Mouse (Mus musculus) ovary, postnatal 14 days (tissue): ENCODE data around the gene Clptm1.
"Not testable (repeated sequence)": the region's sequence is repeated elsewhere in the genome, so short reads cannot be mapped to it uniquely, and the experiment has no call there.

Experiments
- DNase-seq: peaks from one replicate; pipeline ENCODE4 v3.0.0; 2022; ENCODE audit warnings: low spot score

The Clptm1 gene

DNA sequence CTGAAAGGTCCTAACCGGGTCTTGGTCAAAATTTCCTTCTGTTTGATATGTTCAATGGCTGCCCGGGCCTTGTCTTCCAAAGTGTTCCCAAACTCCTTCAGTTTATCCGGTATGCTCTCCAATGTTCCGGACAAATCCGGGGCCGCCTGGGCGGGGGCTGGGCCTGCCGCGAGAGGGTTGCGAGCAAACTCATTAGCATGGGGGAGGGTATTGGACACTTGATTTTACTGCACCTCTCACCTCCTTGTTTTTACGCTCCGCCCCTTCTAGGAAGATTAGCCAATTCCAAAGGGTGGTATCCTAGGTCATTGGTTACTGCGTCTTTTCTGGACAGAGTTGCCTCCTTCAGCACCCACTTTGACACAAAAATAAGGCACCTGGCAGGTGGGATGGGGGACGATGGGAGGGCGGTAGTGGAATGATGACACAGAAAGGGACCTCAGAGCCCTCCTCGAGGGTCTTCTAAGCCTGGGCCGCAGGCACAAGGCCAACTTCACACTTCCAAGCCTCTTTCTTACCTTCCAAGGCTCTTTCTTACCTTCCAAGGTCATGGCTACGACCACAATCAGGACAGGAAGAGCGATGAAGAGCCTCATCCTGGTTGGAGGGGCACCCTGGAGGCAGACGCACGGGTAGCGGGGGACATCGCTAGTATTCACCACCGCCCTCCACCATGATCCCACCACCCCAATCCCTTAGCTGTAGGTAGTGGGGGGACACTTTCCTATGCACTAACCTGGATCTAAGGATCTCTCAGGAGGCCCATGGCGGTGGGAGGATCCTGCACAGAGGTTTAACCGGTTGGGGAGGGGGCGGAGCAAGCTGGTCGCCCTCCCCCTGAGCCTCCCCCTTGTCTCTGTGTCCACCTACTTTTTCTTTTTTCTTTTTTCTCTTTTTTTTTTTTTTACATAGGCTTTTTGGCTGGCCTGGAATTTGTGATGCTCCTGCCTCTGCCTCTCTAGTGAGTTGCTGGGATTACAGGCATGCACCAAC lies 27.3 kb upstream of the Clptm1 start, which contains the start of gene Apoc1:
Gene Apoc1, minus strand, starts transcription at position 788 of the 993 bp plus-strand sequence.
- DNase-seq: no peak

DNA sequence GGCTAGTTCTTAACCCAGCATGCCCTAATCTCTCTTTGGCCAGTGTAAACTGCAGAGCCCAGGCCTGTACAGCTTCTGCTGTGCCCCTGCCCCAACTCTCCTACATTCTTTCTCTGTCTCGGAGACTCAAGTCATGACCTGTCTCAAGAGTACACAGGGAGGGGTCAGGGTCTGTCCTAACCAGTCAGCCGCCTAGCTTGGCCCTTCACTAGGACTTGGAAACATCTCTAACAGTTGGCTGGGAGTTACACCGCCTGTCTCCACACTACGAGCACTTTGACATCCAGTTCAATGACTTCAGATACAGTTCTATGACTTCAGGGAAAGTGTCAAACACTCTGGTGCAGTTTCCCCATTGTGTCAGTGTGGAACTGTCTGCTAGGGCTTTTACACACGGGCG lies 26.6 kb upstream of the Clptm1 start:
- DNase-seq: no peak

GRCm38 (mm10) chr7:19690845-19691244 lies 26.0 kb upstream of the Clptm1 start:
- DNase-seq: no peak

GRCm38 (mm10) chr7:19688611-19689010 lies 23.8 kb upstream of the Clptm1 start:
- no peak for DNase-seq

DNA sequence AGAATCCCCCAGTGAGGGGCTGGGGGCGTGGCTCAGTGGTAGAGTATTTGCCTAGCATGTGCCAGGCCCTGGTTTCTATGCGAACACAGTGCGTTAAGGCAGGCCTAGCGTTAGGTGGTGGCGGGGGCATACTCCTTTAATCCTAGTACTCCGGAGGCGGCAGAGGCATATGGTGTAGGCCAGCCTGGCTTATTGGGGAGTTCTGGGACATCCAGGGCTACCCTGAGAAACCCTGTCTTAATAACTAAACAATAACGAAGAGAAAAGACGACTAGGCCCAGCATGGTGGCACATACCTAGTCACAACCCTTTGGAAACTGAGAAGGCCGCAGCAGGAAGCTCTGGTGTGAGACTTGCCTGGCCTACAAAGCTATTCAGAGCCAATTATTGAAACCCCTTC lies 23.3 kb upstream of the Clptm1 start:
- DNase-seq: no peak

GRCm38 (mm10) chr7:19686927-19687583 lies 22.2 kb upstream of the Clptm1 start:
- not testable (repeated sequence) for DNase-seq

- no peak for DNase-seq
Measured at GRCm38 (mm10) chr7:19686521-19686920, 21.7 kb upstream of the Clptm1 start.

- DNase-seq: no peak
Measured at GRCm38 (mm10) chr7:19685374-19685773, 20.5 kb upstream of the Clptm1 start.

DNA sequence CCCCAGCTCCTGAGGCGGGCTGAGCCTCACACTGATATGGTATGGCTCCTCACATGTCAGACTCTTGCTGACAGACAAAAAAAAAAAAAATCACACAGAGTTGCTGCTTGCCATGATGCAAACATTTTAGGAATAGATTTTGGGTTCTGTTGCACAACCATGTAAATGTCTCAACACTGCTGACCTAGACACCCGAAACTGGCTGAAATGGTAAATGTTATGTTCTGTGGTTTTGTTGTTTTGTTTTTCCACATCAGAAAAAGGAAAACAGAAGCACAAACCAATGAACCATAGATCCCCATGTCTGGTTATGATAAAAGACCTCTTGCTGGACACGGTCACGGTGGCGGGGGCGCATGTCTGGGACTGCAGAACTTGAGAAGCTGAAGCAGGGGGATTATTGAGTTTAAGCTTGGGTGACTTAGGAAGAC lies 19.0 kb upstream of the Clptm1 start:
- no peak for DNase-seq

- DNase-seq: no peak
Measured at GRCm38 (mm10) chr7:19682979-19683378, 18.1 kb upstream of the Clptm1 start.

GRCm38 (mm10) chr7:19681202-19681694 lies 16.4 kb upstream of the Clptm1 start, which contains the start of the genes Gm44805 and Apoc4:
Gm44805 (minus strand) TSS chr7:19681423.
Apoc4 (minus strand) TSS chr7:19681479.
- DNase-seq: no peak

GRCm38 (mm10) chr7:19680702-19681101 lies 15.9 kb upstream of the Clptm1 start:
- DNase-seq: no peak

GRCm38 (mm10) chr7:19678901-19679300 lies 14.1 kb upstream of the Clptm1 start:
- DNase-seq: no peak

DNA sequence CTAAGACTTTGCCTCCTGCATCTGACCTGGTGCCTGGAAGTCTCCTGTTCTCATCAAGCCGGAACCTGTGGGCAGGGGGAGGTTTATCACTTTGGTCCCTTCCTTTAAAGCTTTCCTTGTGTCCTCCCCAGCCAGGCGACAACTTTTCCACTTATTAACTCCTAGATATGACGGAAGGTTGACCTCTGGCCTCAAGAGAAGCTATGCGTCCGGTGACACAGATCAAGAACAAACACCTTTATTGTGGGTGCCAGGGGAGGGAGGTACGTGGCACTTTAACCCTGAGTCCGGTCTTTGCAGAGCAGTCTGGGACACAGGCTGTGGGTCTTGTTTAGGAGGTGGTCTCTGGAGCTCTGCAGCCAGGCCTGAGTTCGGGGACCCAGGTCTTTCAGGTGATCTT lies 13.0 kb upstream of the Clptm1 start, which contains the start of gene Apoc2:
Gene Apoc2, minus strand, starts transcription at position 70 of the 400 bp plus-strand sequence.
- no peak for DNase-seq

- DNase-seq: no peak
Measured at GRCm38 (mm10) chr7:19676662-19677061, 11.8 kb upstream of the Clptm1 start.

- no peak for DNase-seq
Measured at GRCm38 (mm10) chr7:19675824-19676223, 11.0 kb upstream of the Clptm1 start.

DNA sequence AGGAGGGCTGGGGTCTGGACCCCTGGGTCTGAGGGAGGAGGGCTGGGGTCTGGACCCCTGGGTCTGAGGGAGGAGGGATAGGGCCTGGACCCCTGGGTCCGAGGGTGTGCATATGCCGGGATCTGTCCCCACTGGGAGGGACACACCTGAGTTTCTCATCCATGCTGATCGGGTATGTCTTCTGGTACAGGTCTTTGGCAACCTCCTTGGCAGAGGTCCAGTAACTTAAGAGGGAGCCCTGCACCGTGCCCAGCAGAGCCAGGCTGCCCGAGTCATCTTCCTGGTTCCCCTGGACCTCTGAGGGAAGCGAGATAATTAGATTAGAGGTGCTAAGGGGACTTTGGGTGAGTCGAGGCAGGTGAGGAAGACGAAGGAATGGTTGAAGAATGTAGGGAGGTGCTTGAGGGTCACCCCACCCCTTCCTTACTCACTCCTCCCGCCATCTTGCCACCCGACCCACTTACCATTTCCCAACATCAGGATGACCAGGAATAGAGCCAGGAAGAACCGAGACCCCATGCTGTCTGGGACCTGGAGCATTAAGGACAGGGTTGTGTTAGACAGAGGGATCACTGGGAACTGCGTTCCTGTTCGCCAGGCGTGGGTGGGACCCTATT lies 8.4 kb upstream of the Clptm1 start:
- no peak for DNase-seq

DNA sequence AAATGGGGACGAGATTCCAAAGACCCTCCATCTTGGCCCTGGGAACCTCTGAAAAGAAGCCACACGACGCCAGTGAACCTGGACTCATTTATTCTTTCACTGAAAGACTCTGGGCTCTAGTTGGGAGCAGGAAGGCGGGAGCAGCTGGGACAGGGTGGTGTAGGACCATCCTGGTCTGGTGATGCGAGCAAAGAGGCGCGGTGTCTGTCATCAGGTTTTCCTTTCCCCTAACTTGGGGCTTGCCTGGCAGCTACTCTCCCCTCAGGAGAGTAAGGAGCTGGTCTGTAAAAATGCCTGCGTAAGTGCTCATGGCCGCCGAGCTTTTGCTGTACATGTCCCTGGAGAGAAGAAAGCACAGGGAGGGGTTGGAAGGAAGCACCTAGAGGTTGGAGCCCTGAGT lies 6.7 kb upstream of the Clptm1 start:
- no peak for DNase-seq

- DNase-seq: peak; percentile 87
Measured at GRCm38 (mm10) chr7:19668947-19669721, 4.3 kb upstream of the Clptm1 start.

- DNase-seq: no peak
Measured at GRCm38 (mm10) chr7:19667434-19667833, 2.6 kb upstream of the Clptm1 start.

DNA sequence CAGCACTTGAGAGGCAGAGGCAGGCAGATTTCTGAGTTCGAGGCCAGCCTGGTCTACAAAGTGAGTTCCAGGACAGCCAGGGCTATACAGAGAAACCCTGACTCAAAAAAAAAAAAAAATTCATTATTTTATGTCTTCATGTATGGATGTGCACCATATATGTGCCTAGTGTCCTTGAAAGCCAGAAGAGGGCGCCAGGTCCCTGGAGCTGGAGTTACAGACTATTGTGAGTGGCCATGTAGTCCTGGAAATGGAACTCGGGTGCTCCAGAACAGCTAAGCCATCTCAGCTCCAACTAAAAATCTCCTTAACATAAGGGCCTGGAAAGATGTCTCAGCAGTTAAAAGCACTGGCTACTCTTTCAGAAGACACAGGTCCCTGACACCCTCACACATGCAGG lies 1.9 kb upstream of the Clptm1 start:
- DNase-seq: no peak
